Mouse (Mus musculus) embryonic facial prominence, embryonic 14.5 days (tissue): Measurements from ENCODE around the gene Gmpr2. TPM values are rescaled to one million over a fixed set of nuclear protein-coding genes. Genes with fewer than 3 reads are reported as not detected.

Experiments
- ATAC-seq: fragments of 200-750 bp; cut with Nextera tagmentation; 2 replicates; pipeline ENCODE4 v1.8.0; 2017; ENCODE audit warnings: low read depth, moderate number of reproducible peaks, moderate TSS enrichment
- DNase-seq: peaks from one replicate; pipeline ENCODE4 v3.0.0-alpha.2; 2015; ENCODE audit warnings: low spot score
- H3K27ac ChIP-seq: fragments of 300-500 bp; sonication (generic); replicated peaks from 2 replicates; pipeline ENCODE4 v1.5.1; 2014; ENCODE audit warnings: low read depth, mild to moderate bottlenecking, low read length, moderate library complexity
- H3K27me3 ChIP-seq: fragments of 300-500 bp; sonication (generic); replicated peaks from 2 replicates; pipeline ENCODE4 v1.6.1; 2014; ENCODE audit warnings: low read length; ENCODE audit not compliant: control insufficient read depth, insufficient read depth
- H3K36me3 ChIP-seq: fragments of 300-500 bp; sonication (generic); 2 replicates; pipeline ENCODE4 v1.6.1; 2014; ENCODE audit warnings: low read length, mixed read lengths; ENCODE audit not compliant: control insufficient read depth, insufficient read depth
- H3K4me1 ChIP-seq: fragments of 300-500 bp; sonication (generic); 2 replicates; pipeline ENCODE4 v1.6.1; 2014; ENCODE audit warnings: antibody characterized with exemption, low read length; ENCODE audit not compliant: control insufficient read depth, insufficient read depth
- H3K4me2 ChIP-seq: fragments of 300-500 bp; sonication (generic); 2 replicates; pipeline ENCODE4 v1.6.1; 2014; ENCODE audit warnings: low read depth, mild to moderate bottlenecking, low read length, moderate library complexity, mixed read lengths
- H3K4me3 ChIP-seq: fragments of 300-500 bp; sonication (generic); 2 replicates; pipeline ENCODE4 v1.5.1; 2014; ENCODE audit warnings: low read depth, mild to moderate bottlenecking, low read length
- H3K9ac ChIP-seq: fragments of 300-500 bp; sonication (generic); 2 replicates; pipeline ENCODE4 v1.6.1; 2014; ENCODE audit warnings: low read depth, mild to moderate bottlenecking, low read length, moderate library complexity, mixed read lengths
- H3K9me3 ChIP-seq: fragments of 300-500 bp; sonication (generic); 2 replicates; pipeline ENCODE4 v1.6.1; 2016; ENCODE audit warnings: low read length; ENCODE audit not compliant: control insufficient read depth
- WGBS: fragments of 180-500 bp; shearing (Covaris S2); extraction: QIAGEN DNeasy Blood & Tissue Kit; methylation state at CpG from one replicate; pipeline ENCODE4 v1.1.7; 2014; 5-methylcytosine and 5-hydroxymethylcytosine counted together
- polyA plus RNA-seq: library from polyadenylated mRNA; unstranded; fragments of >200 nt; fragmentation: Nextera tagmentation; extraction: Ambion mirVana; gene quantifications from 2 replicates; pipeline ENCODE4 v1.2.1, GENCODE M21; 2014

Gmpr2 gene
- 49.6 and 54.8 TPM in 2 replicates for polyA plus RNA-seq

DNA sequence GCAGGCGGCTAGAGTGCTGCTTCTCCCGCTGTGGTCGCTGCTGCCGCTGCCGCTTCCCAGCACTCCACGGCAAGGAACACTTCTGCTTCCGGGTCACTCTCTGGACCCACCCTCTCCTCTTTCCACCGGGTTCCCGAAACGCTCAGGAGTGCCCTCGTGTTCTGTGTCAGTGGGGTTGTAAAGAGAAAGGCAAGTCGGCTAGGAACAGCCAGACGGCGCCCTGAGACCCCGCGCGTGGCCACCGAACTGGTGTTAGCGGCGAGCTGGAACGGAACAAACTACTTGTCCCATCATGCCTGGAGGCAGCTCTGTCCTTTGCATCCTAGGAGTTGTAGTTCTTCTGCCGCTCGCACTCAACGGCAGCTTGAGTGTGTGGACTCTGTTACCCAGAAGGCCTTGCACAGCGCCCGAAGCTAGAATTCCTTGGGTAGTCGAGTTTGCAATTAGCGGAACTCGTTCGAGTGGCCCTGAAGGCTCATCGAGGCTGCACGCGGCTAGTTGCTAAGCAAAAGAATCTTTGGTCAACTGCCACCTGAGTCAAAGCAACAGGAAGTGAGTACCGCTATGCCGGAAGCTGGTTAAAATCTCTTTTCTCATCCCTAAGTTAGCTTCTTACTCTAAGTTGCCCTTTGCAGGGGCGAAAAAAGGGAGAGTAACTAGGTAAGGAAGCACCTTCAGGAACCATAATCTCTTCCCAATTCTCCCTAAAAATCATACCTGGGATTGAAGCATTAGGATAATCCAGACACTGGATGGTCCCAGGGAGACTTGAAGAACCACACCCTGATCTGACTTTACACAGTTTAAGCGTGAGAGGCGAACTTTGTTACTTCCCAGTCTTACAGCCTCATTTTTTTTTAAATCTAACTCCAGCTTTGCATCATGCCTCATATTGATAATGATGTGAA is at the start of gene Gmpr2, which contains the start of gene Nedd8:
Gene Gmpr2, plus strand, starts transcription at position 109 of the 908 bp plus-strand sequence.
Gene Nedd8, minus strand, starts transcription at position 292 of the 908 bp plus-strand sequence.
- 1% methylated on average over 36 of the region's 38 CpGs for WGBS
- peak; percentile 99 for DNase-seq
- H3K27ac ChIP-seq = peak within 1 kb of the TSS; percentile 86
- peak within 1 kb of the TSS; percentile 64 for H3K4me3 ChIP-seq
- H3K4me2 ChIP-seq = peak within 1 kb of the TSS; percentile 95
- no peaks in the 10 kb centered on the region for H3K27me3 ChIP-seq
- peaks cover 14% of the 10 kb centered on the region for H3K4me1 ChIP-seq
- peak; percentile 98 for ATAC-seq
- peaks cover 35% of the 10 kb centered on the region for H3K36me3 ChIP-seq
- H3K9me3 ChIP-seq = no peaks in the 10 kb centered on the region
- H3K9ac ChIP-seq = peak within 1 kb of the TSS; percentile 80

DNA sequence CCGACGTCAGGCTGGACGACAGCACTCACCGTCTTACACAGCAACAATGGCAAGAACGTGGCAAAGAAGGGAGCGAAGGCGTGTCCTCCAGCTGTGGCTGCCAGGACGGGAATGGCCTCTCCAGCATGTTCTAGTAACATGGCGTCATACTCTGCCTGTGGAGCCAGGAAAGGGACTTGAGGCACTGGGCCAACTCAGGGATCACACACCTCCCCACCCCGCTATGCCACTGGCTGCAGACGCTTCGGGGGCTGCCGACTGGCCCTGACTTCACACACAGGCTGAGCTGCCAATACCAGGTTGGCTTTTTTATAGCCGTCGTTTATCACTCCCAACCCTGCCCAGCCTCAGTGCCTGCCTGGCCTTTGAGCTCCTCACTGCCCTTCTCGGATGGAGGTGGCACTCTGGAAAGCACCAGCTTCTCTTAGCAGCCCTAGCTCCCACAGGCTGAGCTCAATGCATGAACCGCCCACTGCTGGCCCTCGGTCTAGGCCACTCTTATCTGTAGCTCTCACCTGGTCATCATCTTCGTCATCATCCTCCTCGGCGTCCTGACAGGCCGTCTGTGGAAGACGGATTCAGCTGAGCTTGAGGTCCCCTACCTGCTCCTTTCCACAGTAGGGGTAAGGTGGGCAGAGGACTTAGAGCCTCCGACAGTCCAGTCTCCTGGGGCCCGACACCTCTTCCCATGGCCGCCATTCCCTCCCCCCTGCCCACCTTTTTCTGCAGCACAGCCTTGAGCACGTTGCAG is 43.5 kb upstream of the Gmpr2 start:
- DNase-seq (no peak), ATAC-seq (no peak; the same call in 1 of the 2 replicates)
- Histone ChIP-seq H3K4me3 (no peak overlapping the region), H3K27me3 (no peaks in the 10 kb centered on the region), H3K9me3 (no peaks in the 10 kb centered on the region), H3K27ac (no peak overlapping the region), H3K4me1 (no peaks in the 10 kb centered on the region), H3K9ac (no peak overlapping the region), H3K4me2 (no peak overlapping the region), H3K36me3 (peaks cover 99% of the 10 kb centered on the region)
- WGBS = 96% methylated on average over 25 of the region's 27 CpGs

DNA sequence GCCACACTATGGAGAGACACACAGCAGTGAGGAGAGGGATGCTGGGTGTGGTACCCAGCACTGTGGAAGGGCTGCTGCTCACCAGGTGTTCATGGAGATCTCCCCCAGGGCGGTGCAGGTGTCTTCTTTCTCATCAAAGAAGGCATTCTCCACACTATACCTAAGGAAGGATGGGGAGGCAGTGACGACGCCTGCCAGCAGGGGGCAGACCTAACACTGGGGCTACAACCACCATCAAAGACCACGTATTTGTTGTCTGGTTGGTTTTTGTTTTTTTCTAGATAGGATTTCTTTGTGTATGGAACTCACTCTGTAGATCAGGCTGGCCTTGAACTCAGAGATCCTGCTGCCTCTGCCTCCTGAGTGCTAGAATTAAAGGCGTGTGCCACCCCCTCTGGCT is 42.4 kb upstream of the Gmpr2 start:
- no peak overlapping the region for H3K4me2 ChIP-seq
- H3K4me1 ChIP-seq = no peaks in the 10 kb centered on the region; the same call in 1 of the 2 replicates
- no peak overlapping the region for H3K4me3 ChIP-seq
- no peaks in the 10 kb centered on the region for H3K9me3 ChIP-seq
- no peak overlapping the region for H3K27ac ChIP-seq
- WGBS = 44% methylated on average over 5 of the region's 5 CpGs
- DNase-seq (no peak), ATAC-seq (no peak)
- H3K27me3 ChIP-seq = no peaks in the 10 kb centered on the region
- H3K36me3 ChIP-seq = peaks cover 96% of the 10 kb centered on the region
- no peak overlapping the region for H3K9ac ChIP-seq

DNA sequence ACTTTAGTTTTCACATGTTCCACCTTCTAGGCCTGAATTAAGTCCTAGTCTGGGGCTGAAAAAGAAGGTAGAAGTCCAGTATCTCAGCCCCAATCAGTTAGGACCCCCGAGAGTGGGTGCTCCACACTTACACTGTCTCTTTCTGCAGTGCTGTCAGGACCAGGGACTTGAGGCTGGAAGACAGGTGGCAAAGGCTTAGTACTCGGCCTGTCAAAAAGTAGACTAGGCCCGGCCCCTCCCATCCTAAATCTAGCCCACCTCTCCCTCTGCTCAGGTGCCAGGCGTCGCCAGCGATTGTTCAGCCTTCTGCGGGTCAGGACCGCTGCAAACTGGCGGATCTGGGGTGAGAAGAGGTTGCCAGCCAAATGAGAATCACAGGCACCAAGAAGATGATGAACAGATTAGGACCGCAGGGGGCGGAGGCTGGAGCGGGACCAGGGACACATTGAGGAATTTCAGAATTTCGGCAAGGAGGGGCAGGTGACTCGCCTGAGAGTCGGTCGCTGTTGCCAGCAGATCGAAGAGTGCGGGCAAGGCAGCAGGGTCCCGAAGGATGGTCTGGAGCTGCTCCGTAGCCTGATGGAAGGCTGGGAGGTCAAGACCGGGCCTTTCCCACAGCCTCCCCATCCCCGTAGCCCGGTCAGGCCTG is 36.7 kb upstream of the Gmpr2 start:
- Histone ChIP-seq H3K4me3 (peak overlapping the region; percentile 78), H3K4me1 (peaks cover 5% of the 10 kb centered on the region), H3K27ac (peak overlapping the region; percentile 88), H3K4me2 (peak overlapping the region; percentile 70), H3K9me3 (no peaks in the 10 kb centered on the region), H3K27me3 (no peaks in the 10 kb centered on the region), H3K9ac (peak overlapping the region; percentile 81), H3K36me3 (peaks cover 78% of the 10 kb centered on the region)
- 5% methylated on average over 22 of the region's 23 CpGs for WGBS
- ATAC-seq (peak; percentile 45), DNase-seq (peak; percentile 36)

DNA sequence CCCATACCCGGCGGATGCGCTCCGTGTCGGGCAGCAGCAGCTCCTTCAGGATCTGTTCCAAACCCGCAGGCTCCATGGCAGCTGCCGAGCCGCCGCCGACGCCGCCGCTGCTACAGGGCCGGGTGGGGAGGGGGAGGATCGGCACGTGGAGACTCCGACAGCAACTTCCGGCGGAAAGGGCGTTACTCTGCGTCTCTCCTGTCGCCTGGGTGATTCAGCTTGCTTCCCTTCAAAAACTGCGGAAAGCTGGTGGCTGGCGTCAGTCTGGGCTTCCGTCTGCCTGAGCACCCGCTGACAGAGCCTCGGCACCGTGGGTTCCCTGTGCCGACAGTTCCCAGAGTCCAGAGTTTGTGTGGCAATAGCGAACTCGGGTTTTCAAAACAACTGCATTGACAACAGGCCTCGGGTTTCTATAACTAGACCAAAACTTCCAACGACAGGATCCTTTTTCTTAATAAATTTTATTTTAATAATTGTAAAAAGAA is 36.2 kb upstream of the Gmpr2 start, which contains the start of gene Ipo4:
Gene Ipo4, minus strand, starts transcription at position 435 of the 485 bp plus-strand sequence.
- 2% methylated on average over 18 of the region's 33 CpGs for WGBS
- Histone ChIP-seq H3K4me2 (peak within 1 kb of the TSS; percentile 70), H3K36me3 (peaks cover 78% of the 10 kb centered on the region), H3K9ac (peak within 1 kb of the TSS; percentile 81), H3K4me3 (peak within 1 kb of the TSS; percentile 78), H3K27ac (peak within 1 kb of the TSS; percentile 88), H3K9me3 (no peaks in the 10 kb centered on the region), H3K4me1 (peaks cover 5% of the 10 kb centered on the region), H3K27me3 (no peaks in the 10 kb centered on the region)
- DNase-seq (peak; percentile 96), ATAC-seq (peak; percentile 93)

DNA sequence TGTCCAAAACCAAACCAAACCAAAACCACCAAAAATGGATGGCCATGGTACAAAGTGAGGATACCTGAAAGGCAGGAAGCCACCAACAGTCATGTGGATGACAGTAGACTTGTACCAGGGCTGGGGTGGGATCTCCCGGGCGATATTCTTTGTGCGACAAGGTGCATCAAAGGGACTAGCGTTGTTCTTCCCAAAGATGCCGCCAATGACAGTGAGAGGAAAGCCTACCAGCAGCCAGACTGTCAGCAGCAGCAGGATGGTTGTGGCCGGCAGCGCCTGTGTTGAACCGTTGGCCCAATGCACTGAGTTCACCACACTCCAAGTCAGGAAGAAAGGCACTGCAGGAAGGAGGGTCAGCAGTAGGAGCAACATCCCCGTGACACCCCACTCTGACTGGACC is 33.9 kb upstream of the Gmpr2 start, which contains the start of gene Gm49378:
Gene Gm49378, minus strand, starts transcription at position 101 of the 400 bp plus-strand sequence.
- no peak within 1 kb of the TSS for H3K4me2 ChIP-seq
- WGBS = 96% methylated on average over 9 of the region's 9 CpGs
- no peak within 1 kb of the TSS for H3K27ac ChIP-seq
- peaks cover 11% of the 10 kb centered on the region for H3K4me1 ChIP-seq
- DNase-seq (no peak), ATAC-seq (no peak)
- no peaks in the 10 kb centered on the region for H3K9me3 ChIP-seq
- H3K9ac ChIP-seq = no peak within 1 kb of the TSS
- H3K4me3 ChIP-seq = no peak within 1 kb of the TSS
- peaks cover 69% of the 10 kb centered on the region for H3K36me3 ChIP-seq
- H3K27me3 ChIP-seq = no peaks in the 10 kb centered on the region

DNA sequence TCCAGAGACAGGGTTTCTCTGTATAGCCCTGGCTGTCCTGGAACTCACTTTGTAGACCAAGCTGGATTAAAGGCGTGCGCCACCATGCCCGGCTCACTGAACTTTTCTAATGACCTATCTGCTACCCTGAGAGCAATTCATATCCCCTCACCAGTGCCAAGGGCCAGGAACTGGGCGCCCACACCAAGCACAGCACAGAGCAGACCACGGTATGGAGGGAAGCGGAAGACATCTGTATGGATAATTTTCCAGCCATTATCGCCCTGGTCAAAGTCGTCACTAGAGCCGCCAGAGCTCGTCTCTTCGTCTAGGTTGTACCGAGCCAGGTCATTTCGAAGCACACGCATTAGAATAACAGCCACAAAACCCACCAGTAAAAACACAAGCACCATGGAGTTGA is 30.9 kb upstream of the Gmpr2 start:
- 95% methylated on average over 14 of the region's 14 CpGs for WGBS
- H3K27me3 ChIP-seq = no peaks in the 10 kb centered on the region
- no peak overlapping the region for H3K4me3 ChIP-seq
- H3K27ac ChIP-seq = no peak overlapping the region
- H3K4me2 ChIP-seq = no peak overlapping the region
- H3K36me3 ChIP-seq = peaks cover 60% of the 10 kb centered on the region
- no peaks in the 10 kb centered on the region for H3K9me3 ChIP-seq
- H3K9ac ChIP-seq = no peak overlapping the region
- ATAC-seq = no peak
- DNase-seq = no peak
- peaks cover 19% of the 10 kb centered on the region for H3K4me1 ChIP-seq

DNA sequence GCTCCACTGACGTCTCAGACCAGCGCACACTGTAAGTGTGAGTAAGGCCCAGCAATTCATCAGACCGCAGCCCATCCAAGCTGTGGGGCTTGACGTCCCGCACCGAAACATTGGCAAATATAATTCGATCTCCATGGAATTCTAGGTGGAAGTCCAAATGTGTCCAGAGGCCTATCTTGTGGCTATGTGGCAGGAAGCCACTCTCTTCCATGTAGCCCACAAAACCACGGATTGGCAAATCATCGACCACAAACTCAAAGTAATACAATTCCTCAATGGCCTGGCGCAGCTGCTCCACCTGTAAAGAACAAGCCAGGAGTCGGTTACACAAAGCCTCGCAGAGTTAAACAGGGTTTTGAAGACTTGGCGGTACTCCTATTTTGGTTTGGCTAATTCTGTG is 30.4 kb upstream of the Gmpr2 start:
- Histone ChIP-seq H3K9ac (no peak overlapping the region), H3K4me3 (no peak overlapping the region), H3K4me1 (peaks cover 19% of the 10 kb centered on the region), H3K9me3 (no peaks in the 10 kb centered on the region), H3K4me2 (no peak overlapping the region), H3K27ac (no peak overlapping the region), H3K27me3 (no peaks in the 10 kb centered on the region), H3K36me3 (peaks cover 61% of the 10 kb centered on the region)
- no peak for ATAC-seq
- WGBS = 93% methylated on average over 13 of the region's 13 CpGs
- no peak for DNase-seq
